Mouse (Mus musculus): ENCODE measurements around the gene Fam47c. TPM values are rescaled to one million over a fixed set of nuclear protein-coding genes. Genes with fewer than 3 reads are reported as not detected.

Fam47c gene
- not detected in 2 replicates for polyA plus RNA-seq (2016; fragmentation: Nextera tagmentation; extraction: Ambion mirVana)

DNA sequence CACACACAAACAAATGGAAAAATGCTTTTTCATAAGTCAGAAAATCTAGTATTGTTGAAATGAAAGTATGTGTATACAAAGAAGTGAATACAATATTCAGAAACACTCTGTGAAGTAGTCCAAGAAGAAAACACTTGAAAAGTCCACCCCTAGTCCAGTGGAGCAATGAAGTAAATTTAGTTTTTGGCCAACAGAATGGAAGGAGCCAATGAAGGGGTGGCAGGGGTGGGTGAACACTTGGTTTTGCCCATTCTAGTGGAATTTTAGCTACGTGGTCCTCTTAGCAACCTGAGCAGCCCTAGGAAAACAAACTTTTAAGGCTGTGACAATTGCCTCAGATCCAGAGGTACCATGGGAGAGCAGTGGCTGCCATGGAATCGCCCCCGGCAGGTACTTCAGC lies at the start of gene Fam47c:
Gene Fam47c (plus strand): TSS at position 301 of the 400 bp plus-strand sequence.
- no peaks in the 10 kb centered on the region for H3K36me3 ChIP-seq
- no peaks in the 10 kb centered on the region for H3K27me3 ChIP-seq (ENCODE audit: low read depth, poor library complexity, severe bottlenecking)
- H3K4me1 ChIP-seq, result no peaks in the 10 kb centered on the region
- H3K4me3 ChIP-seq, result no peak within 1 kb of the TSS
- no peak within 1 kb of the TSS for H3K27ac ChIP-seq
- H3K9me3 ChIP-seq (replicated peaks), result no peaks in the 10 kb centered on the region
- DNase-seq (ENCODE audit: low spot score), result no peak
- WGBS, result 89% methylated on average over 3 of the region's 3 CpGs

DNA sequence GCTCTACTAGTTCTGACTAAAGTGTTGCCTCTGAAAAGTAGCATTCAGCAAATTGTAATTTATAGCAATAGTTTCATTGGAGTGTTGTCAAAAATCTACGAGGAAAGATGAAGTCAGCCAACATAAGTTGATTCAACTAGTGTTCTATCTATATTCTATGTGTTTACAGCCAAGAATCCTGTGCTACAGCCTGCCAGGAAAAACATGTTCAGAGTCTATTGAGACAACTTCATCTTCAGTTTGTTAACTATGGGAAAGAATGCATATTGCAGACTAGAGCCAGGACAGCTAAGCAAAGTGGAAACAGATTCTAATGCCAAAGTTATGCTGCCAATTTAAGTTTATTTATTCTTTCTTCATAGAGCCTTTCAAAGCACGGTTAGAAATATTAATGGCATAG lies 31.8 kb downstream of the Fam47c start:
- 82% methylated on average over 2 of the region's 2 CpGs for WGBS
- no peak overlapping the region for H3K4me3 ChIP-seq
- DNase-seq (ENCODE audit: low spot score), result no peak

DNA sequence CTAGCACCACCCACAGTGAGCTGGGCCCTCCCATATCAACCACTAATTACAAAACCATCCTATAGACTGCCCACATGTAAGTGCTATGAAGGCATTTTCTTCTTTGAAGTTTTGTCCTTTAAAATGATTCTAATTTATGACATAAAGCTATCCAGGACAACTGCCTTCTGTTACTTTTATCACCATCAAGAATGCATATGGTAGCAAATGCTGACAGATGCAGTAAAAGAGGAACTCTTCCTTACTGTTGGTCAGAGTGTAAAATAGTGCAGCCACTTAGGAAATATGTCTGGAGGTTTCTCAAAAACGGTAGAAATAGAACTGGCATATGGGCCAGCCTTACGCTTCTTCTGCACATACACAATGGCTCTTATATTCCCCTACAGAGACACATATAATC lies 39.5 kb downstream of the Fam47c start:
- H3K27ac ChIP-seq, result no peak overlapping the region
- no peak overlapping the region for H3K4me3 ChIP-seq
- no peaks in the 10 kb centered on the region for H3K36me3 ChIP-seq
- 82% methylated on average over 2 of the region's 2 CpGs for WGBS
- H3K27me3 ChIP-seq (ENCODE audit: low read depth, poor library complexity, severe bottlenecking), result no peaks in the 10 kb centered on the region
- DNase-seq (ENCODE audit: low spot score), result no peak
- no peaks in the 10 kb centered on the region for H3K9me3 ChIP-seq (replicated peaks)
- no peaks in the 10 kb centered on the region for H3K4me1 ChIP-seq

More for the DNA sequence above, 31.8 kb downstream of the Fam47c start:
- no peaks in the 10 kb centered on the region for H3K9me3 ChIP-seq (replicated peaks)
- H3K36me3 ChIP-seq, result no peaks in the 10 kb centered on the region
- no peaks in the 10 kb centered on the region for H3K4me1 ChIP-seq
- H3K27me3 ChIP-seq (ENCODE audit: low read depth, poor library complexity, severe bottlenecking), result no peaks in the 10 kb centered on the region
- no peak overlapping the region for H3K27ac ChIP-seq

Other genes with a start within 250 kb of the Fam47c start
- 6.9 and 10.0 TPM in 2 replicates for gene Prrg1, start 153.9 kb upstream of the Fam47c start, polyA plus RNA-seq (2016; fragmentation: Nextera tagmentation; extraction: Ambion mirVana)